Mouse (Mus musculus): ENCODE data around the gene Ap3s2. TPM values are rescaled to one million over a fixed set of nuclear protein-coding genes. Genes with fewer than 3 reads are reported as not detected.

Ap3s2 gene
- total RNA-seq, 2 experiments from 2014 or later, result 37.5 to 46.0 TPM

DNA sequence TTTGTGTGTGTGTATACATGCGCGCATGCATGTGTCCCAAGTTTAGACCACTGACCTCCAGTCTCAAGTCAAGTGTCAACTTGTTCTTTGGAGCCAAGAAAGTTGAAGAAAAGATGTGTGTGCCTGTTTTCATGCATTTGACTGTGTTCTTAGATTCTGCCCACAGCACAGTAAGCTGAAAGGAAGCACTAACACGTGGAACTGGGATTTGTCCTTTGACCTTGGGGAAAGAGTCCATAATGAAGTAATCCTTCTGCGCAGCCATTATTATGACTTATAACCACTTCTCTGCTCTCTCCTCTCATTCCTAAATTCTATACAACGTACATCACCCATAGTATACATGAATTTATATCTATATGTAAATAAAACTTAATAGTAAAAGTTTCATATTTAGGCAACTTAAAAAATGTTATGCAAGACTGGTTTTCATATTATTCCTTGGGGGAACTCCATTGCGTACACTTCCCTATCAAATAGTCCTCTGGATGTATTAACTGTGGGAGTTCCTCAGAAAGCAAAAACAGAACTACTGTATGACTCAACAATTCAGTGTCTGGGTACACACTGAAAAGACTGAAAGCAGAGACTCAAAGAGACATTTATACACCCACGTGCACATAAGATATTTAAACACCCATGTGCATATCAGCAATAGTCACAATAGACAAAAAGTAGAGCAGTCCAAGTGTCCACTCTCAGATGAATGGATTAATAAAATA lies 36.7 kb downstream of the Ap3s2 start:
- no peak overlapping the region for H3K27ac ChIP-seq
- H3K4me3 ChIP-seq, result no peak overlapping the region
- TF ChIP-seq CTCF (IDR thresholded peaks at IDR 0.05), result no peak
- DNase-seq (ENCODE audit: extremely low spot score in 1 of 2, low spot score in 2 of 2), result no peak
- intact Hi-C loops (cut with DNase I), result no loop called here

DNA sequence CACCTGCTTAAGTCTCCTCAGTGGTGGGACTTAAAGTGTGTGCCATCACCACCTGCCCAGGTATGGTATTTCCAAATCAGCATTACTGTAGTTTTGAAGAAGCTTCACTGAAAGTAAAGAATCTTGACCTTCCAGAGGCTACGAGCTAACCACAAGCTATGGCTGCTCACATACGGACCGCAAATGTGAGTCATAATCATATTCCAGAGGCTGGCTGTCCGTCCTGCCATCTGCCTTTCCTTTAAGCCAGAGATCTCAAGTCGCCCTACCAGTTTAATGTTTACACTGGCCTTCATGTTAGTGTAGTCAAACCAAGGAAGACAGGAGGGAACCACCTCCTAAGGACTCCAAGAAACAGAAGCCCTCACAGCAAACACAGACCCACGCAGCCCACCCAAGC lies 38.5 kb downstream of the Ap3s2 start:
- TF ChIP-seq CTCF (IDR thresholded peaks at IDR 0.05), result no peak
- H3K27ac ChIP-seq, result no peak overlapping the region
- no peak for DNase-seq (ENCODE audit: extremely low spot score in 1 of 2, low spot score in 2 of 2)
- intact Hi-C loops (cut with DNase I), result no loop called here
- H3K4me3 ChIP-seq, result no peak overlapping the region

DNA sequence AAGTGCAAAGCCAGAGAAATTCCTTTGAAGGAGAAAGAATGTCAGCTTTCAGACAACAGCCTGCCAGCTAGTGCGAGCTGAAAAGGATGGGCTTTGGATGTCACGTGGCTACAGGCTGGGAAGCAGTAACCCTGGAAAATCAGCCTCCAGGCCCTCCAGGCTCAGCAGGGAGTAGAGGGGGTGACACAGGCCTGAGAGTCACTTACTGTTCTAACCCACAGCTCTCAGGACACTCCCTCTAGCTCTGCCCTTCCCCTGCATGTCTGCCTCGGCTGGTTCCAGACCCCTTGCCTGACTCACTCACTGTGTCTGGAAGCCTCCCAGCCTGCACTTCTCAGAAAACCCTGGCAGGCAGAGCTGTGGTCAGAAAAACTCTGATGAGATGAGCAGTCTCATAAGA lies 39.5 kb downstream of the Ap3s2 start:
- no peak for DNase-seq (ENCODE audit: extremely low spot score in 1 of 2, low spot score in 2 of 2)
- Histone ChIP-seq H3K27ac (no peak overlapping the region), H3K4me3 (no peak overlapping the region)
- TF ChIP-seq CTCF (IDR thresholded peaks at IDR 0.05), result no peak
- intact Hi-C loops (cut with DNase I), result no loop called here

DNA sequence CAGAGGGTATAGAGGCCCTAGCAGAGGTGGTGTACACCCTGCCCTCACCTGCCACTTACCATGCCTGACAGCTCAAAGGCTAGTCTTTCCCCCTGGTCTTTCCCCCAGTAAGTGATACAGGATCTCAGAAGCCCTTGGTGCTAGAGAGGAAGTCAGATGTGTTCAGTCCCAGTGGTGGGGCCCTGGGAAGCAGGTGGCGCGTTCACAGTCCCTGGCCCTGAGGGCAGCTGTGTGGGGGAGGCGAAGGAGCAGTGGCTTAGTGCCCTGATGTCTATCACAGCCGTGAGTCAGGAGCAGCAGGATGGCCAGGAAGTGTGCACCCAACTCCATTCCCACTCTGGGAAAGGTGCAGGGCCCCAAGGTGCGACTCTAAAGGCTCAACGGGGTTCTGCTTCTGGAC lies 40.4 kb downstream of the Ap3s2 start:
- intact Hi-C loops (cut with DNase I), result no loop called here
- H3K4me3 ChIP-seq, result no peak overlapping the region
- TF ChIP-seq CTCF (IDR thresholded peaks at IDR 0.05), result no peak

DNA sequence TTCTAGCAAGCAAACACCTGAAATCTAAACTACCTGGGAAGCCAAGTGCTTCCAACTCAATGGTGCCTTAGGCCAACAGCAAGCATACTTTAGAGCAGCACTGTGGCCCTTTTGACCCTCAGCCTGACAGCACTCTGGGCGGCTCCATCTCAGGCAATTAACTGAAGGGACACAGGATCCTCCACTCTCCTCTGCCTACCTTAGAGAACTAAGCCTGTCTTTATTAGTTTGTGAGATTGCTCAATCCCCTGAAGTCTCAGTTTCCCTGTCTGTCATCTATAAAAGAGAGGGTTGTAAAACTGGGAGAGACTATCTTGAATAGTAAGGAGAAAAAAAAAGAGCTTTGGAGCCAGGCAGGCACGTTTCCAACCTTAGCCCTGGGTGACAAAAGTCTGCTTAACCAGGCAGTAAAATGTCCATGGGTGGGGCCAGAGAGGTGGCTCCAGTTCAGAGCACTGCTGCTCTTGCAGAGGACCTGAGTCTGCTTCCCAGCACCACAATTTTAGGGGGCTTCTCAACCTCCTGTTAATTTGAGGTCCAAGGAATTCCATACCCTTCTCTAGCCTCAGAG lies 41.9 kb downstream of the Ap3s2 start:
- intact Hi-C loops (cut with DNase I), result no loop called here
- Histone ChIP-seq H3K4me3 (no peak overlapping the region), H3K27ac (no peak overlapping the region)
- TF ChIP-seq CTCF (IDR thresholded peaks at IDR 0.05), result no peak
- DNase-seq (ENCODE audit: extremely low spot score in 1 of 2, low spot score in 2 of 2), result no peak

More for the DNA sequence above, 40.4 kb downstream of the Ap3s2 start:
- DNase-seq (ENCODE audit: extremely low spot score in 1 of 2, low spot score in 2 of 2), result no peak
- H3K27ac ChIP-seq, result no peak overlapping the region

DNA sequence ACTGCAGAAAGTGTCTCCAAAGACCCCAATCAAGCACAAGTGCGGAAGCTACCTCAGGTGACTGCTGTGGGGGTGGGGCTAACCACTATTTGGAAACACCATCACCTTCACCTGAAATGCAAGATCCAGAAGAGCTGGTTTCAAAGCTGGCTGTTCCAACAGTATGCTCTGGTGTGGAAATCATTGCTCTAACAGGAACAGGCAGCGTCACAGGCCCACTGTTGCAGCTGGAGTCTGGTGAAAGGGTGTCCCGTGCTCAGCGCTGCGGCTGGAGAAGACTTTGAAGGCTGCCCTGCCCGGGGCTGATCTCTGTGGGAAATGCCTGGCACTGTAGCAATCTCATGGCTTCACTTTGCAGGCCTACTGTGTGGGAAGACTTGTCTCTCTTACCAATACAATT lies 47.0 kb downstream of the Ap3s2 start:
- DNase-seq (ENCODE audit: extremely low spot score in 1 of 2, low spot score in 2 of 2), result no peak
- TF ChIP-seq CTCF (IDR thresholded peaks at IDR 0.05), result no peak
- intact Hi-C loops (cut with DNase I), result no loop called here
- Histone ChIP-seq H3K4me3 (no peak overlapping the region), H3K27ac (no peak overlapping the region)

DNA sequence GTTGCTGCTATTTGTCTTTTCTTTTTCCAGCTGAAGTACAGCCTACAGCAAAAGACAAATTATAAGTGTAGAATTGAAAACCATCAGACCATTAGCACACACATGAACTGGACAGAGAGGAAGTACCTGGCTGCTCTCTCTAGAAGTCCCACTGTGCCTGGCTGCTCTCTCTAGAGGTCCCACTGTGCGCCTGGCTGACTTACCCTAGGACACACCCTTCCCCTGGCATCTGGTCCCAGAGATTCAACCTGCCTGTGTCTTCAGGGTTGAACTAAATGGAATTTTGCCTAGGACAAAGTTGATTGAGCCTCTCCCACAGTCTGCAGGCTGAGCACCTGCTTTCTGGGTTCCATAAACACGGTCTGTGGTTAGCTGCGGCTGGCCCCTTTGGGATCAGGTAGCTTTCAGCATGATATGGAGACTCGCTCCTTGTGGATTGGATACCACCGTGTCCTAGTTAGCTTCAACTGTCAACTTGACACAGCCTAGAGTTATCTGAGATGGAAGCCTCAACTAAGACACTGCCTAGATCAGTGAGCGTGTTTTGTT lies 48.6 kb downstream of the Ap3s2 start:
- H3K27ac ChIP-seq, result no peak overlapping the region
- no peak for TF ChIP-seq CTCF (IDR thresholded peaks at IDR 0.05)
- no peak for DNase-seq (ENCODE audit: extremely low spot score in 1 of 2, low spot score in 2 of 2)
- H3K4me3 ChIP-seq, result no peak overlapping the region
- intact Hi-C loops (cut with DNase I), result no loop called here

DNA sequence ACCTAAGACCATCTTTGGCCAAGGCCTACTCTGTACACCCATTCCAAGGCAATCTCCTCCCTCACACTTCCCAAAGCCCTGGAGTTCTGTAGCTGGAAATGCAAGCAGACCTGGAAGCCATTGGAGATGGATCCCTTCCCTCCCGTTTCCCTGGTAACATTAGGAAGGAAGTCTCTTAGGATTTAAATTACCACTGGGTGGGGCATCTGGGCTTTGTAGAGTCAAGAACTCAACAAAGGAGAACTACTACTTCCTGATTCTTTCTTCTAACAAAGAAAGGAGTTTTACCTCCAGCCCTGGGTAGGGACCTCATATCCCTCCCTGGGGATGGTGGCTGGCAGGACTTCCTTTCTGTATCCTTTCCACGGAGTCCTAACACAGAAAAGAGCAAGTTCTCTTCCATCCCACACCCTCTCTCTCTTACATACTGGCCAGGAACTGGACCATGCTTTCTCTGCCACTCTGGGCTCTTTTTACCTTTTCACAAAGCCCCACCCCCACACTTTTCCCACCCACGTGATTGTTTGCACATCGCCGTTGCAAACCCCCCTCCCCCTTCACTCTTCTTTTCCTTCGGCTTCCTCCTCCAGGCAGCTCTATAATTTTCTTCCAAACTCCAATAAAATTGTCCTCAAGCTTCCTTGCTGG lies 51.3 kb downstream of the Ap3s2 start:
- no peak for TF ChIP-seq CTCF (IDR thresholded peaks at IDR 0.05)
- no peak overlapping the region for H3K4me3 ChIP-seq
- no peak overlapping the region for H3K27ac ChIP-seq
- no peak for DNase-seq (ENCODE audit: extremely low spot score in 1 of 2, low spot score in 2 of 2)
- intact Hi-C loops (cut with DNase I), result no loop called here

DNA sequence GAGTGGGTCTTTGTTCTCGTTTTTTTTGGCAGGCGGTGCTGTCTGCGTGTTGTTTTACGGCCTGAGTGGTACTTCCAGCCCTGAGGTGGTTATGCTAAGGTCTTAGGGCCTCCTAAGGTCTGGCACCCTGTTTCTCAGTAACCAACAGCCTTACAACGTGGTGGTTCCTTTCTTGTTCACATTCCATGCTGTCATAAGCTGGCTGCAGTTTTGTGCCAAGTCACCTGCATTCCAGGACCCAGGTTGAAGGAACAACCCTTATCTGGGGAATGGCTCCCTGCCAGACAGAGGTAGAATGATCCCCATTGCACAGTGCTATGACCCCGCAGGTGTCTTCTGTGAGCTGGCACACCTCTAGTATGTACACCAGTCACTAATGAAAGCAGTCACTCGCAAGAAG lies 52.0 kb downstream of the Ap3s2 start:
- no peak for TF ChIP-seq CTCF (IDR thresholded peaks at IDR 0.05)
- intact Hi-C loops (cut with DNase I), result no loop called here
- DNase-seq (ENCODE audit: extremely low spot score in 1 of 2, low spot score in 2 of 2), result no peak
- H3K27ac ChIP-seq, result no peak overlapping the region
- H3K4me3 ChIP-seq, result no peak overlapping the region

DNA sequence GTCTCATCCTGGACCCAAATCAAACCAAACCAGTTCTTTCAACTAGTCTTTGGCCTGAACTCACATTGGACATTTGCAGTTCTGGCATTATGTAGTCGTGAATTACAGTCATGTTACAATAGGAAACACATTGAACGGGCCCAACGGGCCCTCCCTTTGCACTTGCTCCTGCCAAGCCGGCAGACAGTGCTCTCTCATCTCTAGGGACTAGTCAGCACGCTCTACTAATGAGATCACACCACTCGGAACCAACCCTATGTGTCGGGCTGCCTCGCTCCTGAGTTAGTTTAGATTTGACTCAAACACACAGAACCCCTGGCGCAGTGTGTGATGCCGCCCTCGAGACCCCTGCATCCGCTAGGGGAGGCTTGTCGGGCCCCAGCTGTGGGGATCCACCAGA lies 52.6 kb downstream of the Ap3s2 start:
- no peak for DNase-seq (ENCODE audit: extremely low spot score in 1 of 2, low spot score in 2 of 2)
- no peak overlapping the region for H3K4me3 ChIP-seq
- no peak overlapping the region for H3K27ac ChIP-seq
- no peak for TF ChIP-seq CTCF (IDR thresholded peaks at IDR 0.05)
- intact Hi-C loops (cut with DNase I), result no loop called here

DNA sequence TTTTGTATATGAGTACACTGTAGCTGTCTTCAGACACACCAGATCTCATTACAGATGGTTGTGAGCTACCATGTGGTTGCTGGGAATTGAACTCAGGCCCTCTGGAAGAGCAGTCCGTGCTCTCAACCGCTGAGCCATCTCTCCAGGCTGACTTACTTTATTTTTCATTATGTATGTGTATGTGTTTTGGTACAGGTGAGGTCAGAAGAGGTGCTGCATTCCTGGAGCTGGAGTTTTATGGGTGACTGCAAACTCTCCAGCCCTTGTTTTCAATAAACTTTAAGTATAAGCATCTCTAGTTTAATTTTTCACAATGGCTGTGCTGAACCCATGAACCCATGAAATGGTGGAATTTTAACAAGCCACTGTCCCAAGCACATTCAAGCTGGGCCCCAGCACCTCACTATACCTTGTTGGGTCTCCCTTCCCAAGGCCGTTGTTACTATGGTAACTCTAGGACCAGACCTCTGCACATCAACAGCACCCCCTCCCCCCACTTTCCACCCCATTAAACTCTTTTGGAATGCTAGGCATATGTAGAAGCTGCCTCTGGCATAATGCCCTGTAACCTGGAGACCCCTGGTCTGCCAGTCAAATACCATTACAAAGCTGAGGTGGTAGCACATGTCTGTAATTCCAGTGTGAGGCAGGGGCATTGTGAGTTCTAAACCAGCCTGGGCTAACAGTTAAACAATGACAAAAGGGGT lies 54.0 kb downstream of the Ap3s2 start:
- TF ChIP-seq CTCF (IDR thresholded peaks at IDR 0.05), result no peak
- Histone ChIP-seq H3K4me3 (no peak overlapping the region), H3K27ac (no peak overlapping the region)
- intact Hi-C loops (cut with DNase I), result no loop called here
- no peak for DNase-seq (ENCODE audit: extremely low spot score in 1 of 2, low spot score in 2 of 2)

DNA sequence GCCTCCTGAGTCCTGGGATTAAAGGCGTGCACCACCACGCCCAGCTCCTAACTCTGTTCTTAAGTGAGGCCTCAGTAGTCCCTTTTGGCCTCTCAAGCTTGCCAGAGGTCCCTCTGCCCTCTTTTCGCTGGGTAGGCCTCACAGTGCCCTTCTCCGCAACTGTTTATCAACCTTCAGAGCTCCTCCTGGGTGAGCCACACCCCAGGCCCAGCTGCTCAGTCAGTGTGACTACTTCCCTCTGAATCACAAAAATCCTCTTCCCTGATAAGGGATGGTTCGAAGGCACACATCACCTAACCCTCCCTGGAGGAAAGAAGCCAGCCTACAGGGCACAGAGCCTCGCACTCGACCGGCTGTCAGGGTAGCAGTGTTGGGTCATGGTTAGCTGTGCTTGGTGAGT lies 58.7 kb downstream of the Ap3s2 start:
- intact Hi-C loops (cut with DNase I), result no loop called here
- TF ChIP-seq CTCF (IDR thresholded peaks at IDR 0.05), result no peak
- no peak overlapping the region for H3K27ac ChIP-seq
- H3K4me3 ChIP-seq, result no peak overlapping the region
- DNase-seq (ENCODE audit: extremely low spot score in 1 of 2, low spot score in 2 of 2), result no peak

Measured in left cerebral cortex, adult 2 months (tissue).